Mouse (Mus musculus): Measurements from ENCODE around the gene Irs1. TPM values are rescaled to one million over a fixed set of nuclear protein-coding genes. Genes with fewer than 3 reads are reported as not detected.

Irs1 gene
- polyA plus RNA-seq, 1 experiment from 2014 or later: 8.2 TPM

DNA sequence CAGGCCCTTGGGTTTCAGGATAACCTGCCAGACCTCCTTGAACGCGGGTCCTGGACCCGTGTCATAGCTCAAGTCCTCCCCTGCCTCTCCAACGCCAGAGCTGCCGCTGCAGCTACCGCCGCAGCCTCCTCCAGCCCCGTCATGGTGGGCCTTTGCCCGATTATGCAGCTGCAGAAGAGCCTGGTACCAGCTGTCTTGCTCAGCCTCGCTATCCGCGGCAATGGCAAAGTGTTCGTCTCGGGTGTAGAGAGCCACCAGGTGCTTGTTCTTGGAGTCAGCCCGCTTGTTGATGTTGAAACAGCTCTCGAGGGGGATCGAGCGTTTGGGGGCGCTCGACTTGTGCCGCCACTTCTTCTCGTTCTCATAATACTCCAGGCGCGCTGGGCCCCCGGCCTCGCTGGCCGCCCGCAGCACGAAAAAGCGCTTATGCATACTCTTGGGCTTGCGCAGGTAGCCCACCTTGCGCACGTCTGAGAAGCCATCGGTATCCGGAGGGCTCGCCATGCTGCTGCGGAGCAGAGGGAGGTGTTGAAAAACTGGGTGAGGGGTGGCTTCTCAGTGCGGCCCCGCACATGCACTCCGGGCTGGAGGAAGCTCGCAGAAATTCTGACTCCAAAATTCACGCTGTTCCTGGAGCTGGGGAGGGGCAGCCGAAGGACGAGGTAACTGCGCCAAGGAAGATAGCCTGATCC is 1.1 kb downstream of the Irs1 start:
- 1% methylated on average over 45 of the region's 45 CpGs for WGBS
- H3K36me3 ChIP-seq (ENCODE audit: control insufficient read depth, insufficient read depth): no peaks in the 10 kb centered on the region
- H3K9me3 ChIP-seq (replicated peaks; ENCODE audit: control insufficient read depth, low read length): no peaks in the 10 kb centered on the region
- peaks cover 23% of the 10 kb centered on the region for H3K4me1 ChIP-seq (ENCODE audit: control insufficient read depth, insufficient read depth, low read length)
- peak overlapping the region; percentile 93 for H3K27ac ChIP-seq (ENCODE audit: low read length)
- peak overlapping the region; percentile 66 for H3K4me3 ChIP-seq (ENCODE audit: low read length)
- ATAC-seq (replicated peaks; ENCODE audit: extremely low read depth, insufficient read depth, low FRiP score): no peak
- H3K4me2 ChIP-seq (ENCODE audit: low read depth, low read length): peak overlapping the region; percentile 79
- H3K27me3 ChIP-seq (ENCODE audit: control insufficient read depth, insufficient read depth, low read length): no peaks in the 10 kb centered on the region
- peak overlapping the region; percentile 90 for H3K9ac ChIP-seq (ENCODE audit: low read length)

DNA sequence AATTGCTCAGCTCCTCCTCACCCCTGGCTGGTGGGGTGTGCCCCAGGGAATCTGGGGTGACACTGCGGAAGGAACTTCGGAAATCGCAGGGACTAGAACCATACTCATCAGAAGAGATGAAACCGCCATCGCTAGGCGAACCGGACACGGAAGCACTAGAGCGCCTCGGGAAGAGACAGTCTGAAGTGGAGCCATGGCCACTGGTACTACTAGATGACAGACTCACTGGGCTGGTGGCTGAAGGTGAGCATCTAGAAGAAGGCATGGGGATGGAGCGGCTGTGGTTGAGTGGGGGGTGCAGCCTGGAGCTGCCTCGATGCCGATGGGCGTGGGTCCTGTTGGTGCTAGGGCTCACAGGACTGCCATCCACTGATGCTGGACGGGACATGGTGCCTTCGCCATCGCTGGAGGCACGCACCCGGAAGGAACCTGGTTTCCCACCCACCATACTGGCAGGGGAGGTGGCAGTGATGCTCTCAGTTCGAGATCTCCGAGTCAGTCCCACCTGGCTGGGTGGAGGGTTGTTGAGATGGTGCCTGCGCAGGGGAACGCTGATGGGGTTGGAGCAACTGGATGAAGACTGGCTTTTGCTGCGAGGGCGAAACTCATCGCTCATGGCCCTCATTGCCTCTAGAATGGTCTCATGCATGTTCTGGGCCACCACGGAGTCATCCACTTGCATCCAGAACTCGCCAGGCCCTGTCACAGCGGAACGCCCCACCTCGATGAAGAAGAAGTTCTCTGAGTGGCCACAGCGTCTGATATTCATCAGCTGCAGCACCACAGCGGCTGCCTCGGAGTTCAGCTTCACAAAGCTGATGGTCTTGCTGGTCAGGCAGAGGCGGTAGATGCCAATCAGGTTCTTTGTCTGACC is 1.9 kb downstream of the Irs1 start:
- Histone ChIP-seq H3K9me3 (replicated peaks; ENCODE audit: control insufficient read depth, low read length) (no peaks in the 10 kb centered on the region), H3K4me2 (ENCODE audit: low read depth, low read length) (peak overlapping the region; percentile 79), H3K36me3 (ENCODE audit: control insufficient read depth, insufficient read depth) (no peaks in the 10 kb centered on the region), H3K4me3 (ENCODE audit: low read length) (peak overlapping the region; percentile 66), H3K27ac (ENCODE audit: low read length) (peak overlapping the region; percentile 93), H3K27me3 (ENCODE audit: control insufficient read depth, insufficient read depth, low read length) (no peaks in the 10 kb centered on the region), H3K9ac (ENCODE audit: low read length) (peak overlapping the region; percentile 90), H3K4me1 (ENCODE audit: control insufficient read depth, insufficient read depth, low read length) (peaks cover 23% of the 10 kb centered on the region)
- ATAC-seq (replicated peaks; ENCODE audit: extremely low read depth, insufficient read depth, low FRiP score): no peak
- 53% methylated on average over 35 of the region's 35 CpGs for WGBS

DNA sequence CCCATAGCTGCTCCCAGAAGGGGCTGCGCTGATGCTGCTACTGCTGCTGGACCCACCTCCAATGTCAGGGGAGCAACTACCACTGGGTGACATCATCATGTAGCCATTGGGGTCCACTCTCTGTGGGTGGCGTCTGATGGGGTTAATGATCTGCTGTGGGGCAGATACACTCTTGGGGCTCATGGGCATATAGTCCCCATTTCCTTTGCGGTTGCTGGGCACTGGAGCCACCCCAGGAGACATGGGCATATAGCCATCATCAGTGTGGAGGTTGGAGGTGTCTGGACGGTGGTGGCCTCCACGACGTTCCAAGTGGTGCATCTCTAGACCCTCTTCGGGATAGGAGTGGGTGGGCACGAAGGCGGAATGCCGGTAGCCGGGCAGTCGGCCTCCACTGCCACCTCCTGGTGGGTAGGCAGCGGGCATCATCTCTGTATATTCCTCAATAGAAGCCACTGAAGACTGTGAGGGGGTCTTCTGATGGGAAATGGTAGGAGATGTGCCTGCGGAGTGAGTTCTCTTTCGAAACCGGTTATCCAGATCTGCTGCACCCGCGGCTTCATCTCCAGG is 2.7 kb downstream of the Irs1 start:
- Histone ChIP-seq H3K9ac (ENCODE audit: low read length) (peak overlapping the region; percentile 90), H3K4me2 (ENCODE audit: low read depth, low read length) (peak overlapping the region; percentile 79), H3K27ac (ENCODE audit: low read length) (no peak overlapping the region), H3K4me1 (ENCODE audit: control insufficient read depth, insufficient read depth, low read length) (peaks cover 23% of the 10 kb centered on the region), H3K27me3 (ENCODE audit: control insufficient read depth, insufficient read depth, low read length) (no peaks in the 10 kb centered on the region), H3K9me3 (replicated peaks; ENCODE audit: control insufficient read depth, low read length) (no peaks in the 10 kb centered on the region), H3K36me3 (ENCODE audit: control insufficient read depth, insufficient read depth) (no peaks in the 10 kb centered on the region), H3K4me3 (ENCODE audit: low read length) (peak overlapping the region; percentile 66)
- 71% methylated on average over 18 of the region's 18 CpGs for WGBS
- ATAC-seq (replicated peaks; ENCODE audit: extremely low read depth, insufficient read depth, low FRiP score): no peak

DNA sequence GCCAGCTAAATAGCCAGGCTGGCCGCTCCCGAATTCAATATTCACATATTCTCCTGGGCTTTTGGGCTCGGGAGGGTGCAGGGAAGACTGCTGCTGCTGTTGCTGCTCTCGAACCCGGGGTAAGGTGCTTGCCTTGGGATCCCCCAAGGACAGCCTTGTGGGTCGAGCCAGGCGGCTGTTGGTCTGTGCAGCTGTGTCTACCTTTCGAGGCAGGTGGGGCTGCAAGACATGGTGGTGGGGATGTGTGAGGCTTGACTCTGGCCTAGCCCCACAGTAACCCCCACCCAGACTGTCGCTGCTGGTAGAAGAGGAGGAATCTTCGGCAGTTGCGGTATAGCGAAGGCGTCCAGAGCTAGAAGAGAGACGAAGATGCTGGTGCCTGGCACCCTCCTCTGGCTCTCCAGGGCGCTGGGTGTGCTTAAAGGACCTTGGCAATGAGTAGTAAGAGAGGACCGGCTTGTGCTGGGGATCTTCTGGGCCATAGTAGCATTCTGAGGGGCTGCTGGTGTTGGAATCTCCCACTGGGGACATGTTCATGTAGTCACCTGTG is 3.4 kb downstream of the Irs1 start:
- Histone ChIP-seq H3K4me3 (ENCODE audit: low read length) (peak overlapping the region; percentile 66), H3K36me3 (ENCODE audit: control insufficient read depth, insufficient read depth) (no peaks in the 10 kb centered on the region), H3K9ac (ENCODE audit: low read length) (peak overlapping the region; percentile 90), H3K4me2 (ENCODE audit: low read depth, low read length) (peak overlapping the region; percentile 79), H3K9me3 (replicated peaks; ENCODE audit: control insufficient read depth, low read length) (no peaks in the 10 kb centered on the region), H3K27ac (ENCODE audit: low read length) (peak overlapping the region; percentile 5; the same call in 1 of the 2 replicates), H3K27me3 (ENCODE audit: control insufficient read depth, insufficient read depth, low read length) (no peaks in the 10 kb centered on the region), H3K4me1 (ENCODE audit: control insufficient read depth, insufficient read depth, low read length) (peaks cover 20% of the 10 kb centered on the region)
- WGBS: 66% methylated on average over 16 of the region's 16 CpGs
- ATAC-seq (replicated peaks; ENCODE audit: extremely low read depth, insufficient read depth, low FRiP score): no peak

DNA sequence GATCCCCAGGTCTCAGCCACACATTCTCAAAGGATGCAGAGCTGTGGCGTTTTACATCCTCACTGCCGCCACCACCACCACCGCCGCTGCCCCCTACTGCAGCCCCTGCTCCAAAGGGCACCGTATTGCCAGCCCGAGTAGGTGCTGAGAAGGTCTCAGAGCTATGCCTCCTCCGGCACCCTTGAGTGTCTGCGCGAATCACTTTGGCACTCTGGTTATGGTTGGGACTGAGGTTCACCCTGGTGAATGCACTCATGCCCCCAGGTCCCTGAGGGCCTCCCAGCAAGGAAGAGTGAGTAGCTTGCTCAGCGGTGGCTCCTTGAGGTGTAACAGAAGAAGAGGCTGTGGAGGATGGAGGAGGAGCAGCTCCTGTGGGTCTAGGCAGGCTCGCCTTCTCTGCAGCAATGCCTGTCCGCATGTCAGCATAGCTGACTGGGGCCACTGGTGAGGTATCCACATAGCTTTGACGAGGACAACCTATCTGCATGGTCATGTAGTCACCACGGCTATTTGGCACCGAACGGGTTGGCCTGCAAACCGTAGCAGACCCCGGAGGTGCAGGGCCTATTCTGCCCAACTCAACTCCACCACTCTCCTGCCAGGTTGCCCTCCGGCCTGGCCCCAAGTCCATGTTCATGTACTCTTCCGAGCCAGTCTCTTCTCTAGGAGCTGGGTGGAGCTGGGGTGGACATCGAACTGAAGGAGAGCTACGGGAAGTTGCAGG is 4.0 kb downstream of the Irs1 start:
- WGBS: 31% methylated on average over 22 of the region's 22 CpGs
- ATAC-seq (replicated peaks; ENCODE audit: extremely low read depth, insufficient read depth, low FRiP score): no peak
- H3K9ac ChIP-seq (ENCODE audit: low read length): peak overlapping the region; percentile 90
- no peaks in the 10 kb centered on the region for H3K27me3 ChIP-seq (ENCODE audit: control insufficient read depth, insufficient read depth, low read length)
- no peaks in the 10 kb centered on the region for H3K9me3 ChIP-seq (replicated peaks; ENCODE audit: control insufficient read depth, low read length)
- peak overlapping the region; percentile 79 for H3K4me2 ChIP-seq (ENCODE audit: low read depth, low read length)
- H3K27ac ChIP-seq (ENCODE audit: low read length): peak overlapping the region; percentile 84
- H3K4me1 ChIP-seq (ENCODE audit: control insufficient read depth, insufficient read depth, low read length): peaks cover 27% of the 10 kb centered on the region
- no peaks in the 10 kb centered on the region for H3K36me3 ChIP-seq (ENCODE audit: control insufficient read depth, insufficient read depth)
- H3K4me3 ChIP-seq (ENCODE audit: low read length): peak overlapping the region; percentile 66

DNA sequence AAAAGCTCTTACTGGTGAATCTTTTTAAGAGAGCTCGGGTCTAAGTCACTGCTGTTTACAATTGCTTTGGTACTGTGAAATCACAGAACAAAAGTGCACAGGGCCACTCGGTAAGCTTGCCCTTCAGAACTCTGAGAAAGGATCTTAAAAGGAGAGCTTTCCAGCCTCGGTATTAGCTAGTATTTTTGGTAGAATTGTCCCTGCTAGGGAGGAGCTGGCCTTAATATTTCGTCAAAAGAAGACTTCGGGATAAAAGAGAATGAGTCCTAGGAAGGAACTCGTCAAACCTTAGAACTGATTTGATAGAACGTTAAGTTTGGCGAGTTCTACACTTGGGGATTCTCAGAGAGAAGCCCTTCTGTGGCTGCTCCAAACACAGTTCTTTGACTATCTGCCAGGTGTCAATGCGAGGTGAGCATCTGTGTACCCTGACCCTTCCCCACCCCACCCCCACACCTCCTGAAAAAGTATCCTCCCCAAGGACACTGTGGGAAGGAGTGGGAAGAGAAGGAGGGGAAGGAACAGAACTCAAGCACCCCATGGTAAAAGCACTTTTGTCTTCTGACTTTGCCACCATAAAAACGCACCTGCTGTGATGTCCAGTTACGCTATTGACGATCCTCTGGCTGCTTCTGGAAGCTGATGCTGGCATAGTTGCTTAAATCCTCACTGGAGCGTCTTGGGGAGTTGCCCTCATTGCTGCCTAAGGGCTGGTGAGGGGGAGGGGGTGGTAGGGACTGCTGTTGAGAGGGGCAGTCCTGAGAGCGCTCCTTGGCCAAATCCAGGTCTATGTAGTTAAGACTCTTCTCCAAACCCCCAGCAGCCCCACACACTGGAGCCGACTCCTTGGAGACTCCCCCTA is 4.8 kb downstream of the Irs1 start:
- Histone ChIP-seq H3K27ac (ENCODE audit: low read length) (peak overlapping the region; percentile 84), H3K4me3 (ENCODE audit: low read length) (peak overlapping the region; percentile 66), H3K9ac (ENCODE audit: low read length) (peak overlapping the region; percentile 90), H3K4me1 (ENCODE audit: control insufficient read depth, insufficient read depth, low read length) (peaks cover 33% of the 10 kb centered on the region), H3K9me3 (replicated peaks; ENCODE audit: control insufficient read depth, low read length) (no peaks in the 10 kb centered on the region), H3K36me3 (ENCODE audit: control insufficient read depth, insufficient read depth) (no peaks in the 10 kb centered on the region), H3K27me3 (ENCODE audit: control insufficient read depth, insufficient read depth, low read length) (no peaks in the 10 kb centered on the region), H3K4me2 (ENCODE audit: low read depth, low read length) (peak overlapping the region; percentile 79)
- ATAC-seq (replicated peaks; ENCODE audit: extremely low read depth, insufficient read depth, low FRiP score): no peak
- WGBS: 17% methylated on average over 15 of the region's 15 CpGs

DNA sequence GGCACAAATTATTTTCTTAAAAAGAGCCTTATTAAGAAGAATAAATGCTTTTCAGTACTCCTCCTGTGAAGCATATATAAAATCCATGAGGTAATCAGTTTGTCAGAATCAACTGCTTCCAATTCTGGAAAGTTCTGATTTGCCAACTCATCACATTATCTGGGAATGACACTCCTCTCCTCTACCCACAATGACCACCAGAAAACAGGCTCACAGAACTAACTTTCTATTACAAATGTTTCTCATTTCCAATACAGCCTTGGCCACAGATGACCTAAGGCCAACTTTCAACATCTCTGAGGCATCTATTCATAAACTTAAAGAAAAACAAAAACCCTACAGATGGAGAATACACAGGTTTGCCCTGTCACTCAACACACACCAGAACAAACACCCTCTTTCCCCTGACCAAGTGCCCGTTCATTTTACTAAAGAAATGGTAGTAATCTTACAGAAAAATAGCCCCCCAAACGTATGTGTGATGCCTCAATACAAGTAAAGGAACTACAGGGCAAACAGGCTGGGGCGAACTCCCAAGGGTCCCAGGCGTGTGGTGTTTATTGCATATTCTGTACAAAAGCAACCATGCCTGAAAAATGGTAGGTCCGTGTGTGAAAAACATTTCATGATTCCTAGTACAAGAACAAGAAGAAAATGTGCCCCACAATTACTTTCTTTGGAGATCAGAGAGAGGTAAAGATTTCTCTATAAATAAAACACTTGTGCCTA is 5.6 kb downstream of the Irs1 start:
- WGBS: 18% methylated on average over 5 of the region's 5 CpGs
- no peaks in the 10 kb centered on the region for H3K9me3 ChIP-seq (replicated peaks; ENCODE audit: control insufficient read depth, low read length)
- H3K27ac ChIP-seq (ENCODE audit: low read length): peak overlapping the region; percentile 84
- no peaks in the 10 kb centered on the region for H3K27me3 ChIP-seq (ENCODE audit: control insufficient read depth, insufficient read depth, low read length)
- H3K4me3 ChIP-seq (ENCODE audit: low read length): peak overlapping the region; percentile 66
- H3K9ac ChIP-seq (ENCODE audit: low read length): peak overlapping the region; percentile 90
- no peak for ATAC-seq (replicated peaks; ENCODE audit: extremely low read depth, insufficient read depth, low FRiP score)
- peaks cover 35% of the 10 kb centered on the region for H3K4me1 ChIP-seq (ENCODE audit: control insufficient read depth, insufficient read depth, low read length)
- peak overlapping the region; percentile 79 for H3K4me2 ChIP-seq (ENCODE audit: low read depth, low read length)
- H3K36me3 ChIP-seq (ENCODE audit: control insufficient read depth, insufficient read depth): no peaks in the 10 kb centered on the region
